Mouse (Mus musculus) bone marrow macrophage, adult 2 months (primary cell): ENCODE measurements around the gene Hivep2. TPM values are rescaled to one million over a fixed set of nuclear protein-coding genes. Genes with fewer than 3 reads are reported as not detected.

Experiments
- H3K27ac ChIP-seq: 2 replicates; pipeline ENCODE4 v1.5.1; 2012; ENCODE audit warnings: low read depth, low read length; ENCODE audit not compliant: insufficient read depth
- H3K4me1 ChIP-seq: 2 replicates; pipeline ENCODE4 v1.6.1; 2012; ENCODE audit warnings: low read length; ENCODE audit not compliant: control insufficient read depth, insufficient read depth
- H3K4me3 ChIP-seq: 2 replicates; pipeline ENCODE4 v1.5.1; 2012; ENCODE audit warnings: mild to moderate bottlenecking, low read length, moderate library complexity; ENCODE audit not compliant: insufficient read depth
- CTCF ChIP-seq: IDR thresholded peaks from 2 replicates; pipeline ENCODE4 v1.5.1; 2012; ENCODE audit warnings: low read depth, mild to moderate bottlenecking, low read length, moderate library complexity
- POLR2A ChIP-seq: IDR thresholded peaks from 2 replicates; pipeline ENCODE4 v1.6.1; 2012; ENCODE audit warnings: mild to moderate bottlenecking, low read depth, low read length, borderline replicate concordance
- polyA plus RNA-seq: library from polyadenylated mRNA; stranded (reverse); fragments of >200 nt; gene quantifications from 2 replicates; pipeline ENCODE4 v1.2.4, GENCODE M21; 2012; ENCODE audit not compliant: missing spikeins, insufficient read depth, insufficient read length

Gene Hivep2
- polyA plus RNA-seq, 1 experiment, result 1.6 TPM

DNA sequence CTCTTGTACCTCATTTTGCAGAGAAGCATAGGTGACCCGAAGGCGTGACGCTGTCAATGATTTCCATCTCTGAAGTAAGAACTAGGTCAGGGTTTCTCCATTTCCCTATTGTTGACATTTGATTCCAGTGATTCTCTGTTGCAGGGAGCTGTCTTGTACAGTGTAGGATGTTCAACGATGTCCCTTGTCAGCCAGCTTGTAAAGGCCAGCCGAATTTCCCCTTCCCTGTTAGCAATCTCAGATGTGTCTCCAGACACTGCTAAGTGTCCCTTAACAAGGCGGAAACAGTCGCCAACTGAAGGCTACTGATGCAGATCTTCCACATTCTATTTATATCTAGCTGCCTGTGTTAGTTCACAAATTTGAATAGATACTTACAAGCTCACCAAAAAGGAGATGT, 68.9 kb downstream of the Hivep2 start:
- Histone ChIP-seq H3K4me1 (peaks cover 8% of the 10 kb centered on the region), H3K4me3 (no peak overlapping the region), H3K27ac (no peak overlapping the region)
- TF ChIP-seq POLR2A (no peak), CTCF (no peak)

DNA sequence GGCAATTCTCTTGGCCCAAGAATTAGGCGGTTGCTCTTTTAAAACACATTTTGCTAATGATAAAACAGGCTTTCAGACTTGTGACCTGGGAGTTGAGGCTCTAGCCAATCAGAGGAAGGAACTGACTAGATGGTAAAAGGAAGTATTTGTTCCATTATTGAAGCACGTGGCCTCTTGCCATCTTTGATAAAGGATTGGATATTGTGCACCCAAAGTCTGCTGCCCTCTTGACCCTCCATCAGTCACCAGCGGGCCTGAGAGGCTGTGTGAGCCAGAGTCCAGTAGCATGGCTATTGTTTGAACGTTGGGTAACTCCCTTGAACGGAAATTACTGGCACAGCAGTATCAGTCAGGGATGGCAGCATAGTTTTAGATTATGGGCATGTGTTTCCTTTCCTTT, 69.7 kb downstream of the Hivep2 start:
- TF ChIP-seq CTCF, result no peak
- TF ChIP-seq POLR2A, result no peak
- Histone ChIP-seq H3K27ac (no peak overlapping the region), H3K4me1 (peaks cover 8% of the 10 kb centered on the region), H3K4me3 (no peak overlapping the region)

DNA sequence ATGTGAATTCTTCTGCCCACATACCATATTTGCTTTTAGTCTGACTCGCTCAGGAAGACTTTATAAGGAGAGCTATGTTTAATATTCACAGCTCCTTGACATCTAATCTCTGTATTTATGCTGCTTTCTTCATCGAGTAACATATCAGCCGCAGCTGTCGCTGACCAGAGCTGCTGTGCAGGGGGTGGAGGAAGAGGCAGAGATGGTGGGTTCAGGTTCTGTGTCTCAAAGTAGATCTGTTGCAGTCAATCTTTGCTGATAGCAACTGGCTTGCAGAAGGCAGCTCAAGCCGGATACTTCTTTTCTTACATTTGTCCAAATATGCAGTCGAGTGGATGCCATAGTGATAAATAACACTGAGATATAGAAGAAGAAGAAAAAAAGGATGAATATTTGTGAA, 70.6 kb downstream of the Hivep2 start:
- TF ChIP-seq CTCF, result no peak
- TF ChIP-seq POLR2A, result no peak
- Histone ChIP-seq H3K27ac (no peak overlapping the region), H3K4me3 (no peak overlapping the region), H3K4me1 (peaks cover 8% of the 10 kb centered on the region)

DNA sequence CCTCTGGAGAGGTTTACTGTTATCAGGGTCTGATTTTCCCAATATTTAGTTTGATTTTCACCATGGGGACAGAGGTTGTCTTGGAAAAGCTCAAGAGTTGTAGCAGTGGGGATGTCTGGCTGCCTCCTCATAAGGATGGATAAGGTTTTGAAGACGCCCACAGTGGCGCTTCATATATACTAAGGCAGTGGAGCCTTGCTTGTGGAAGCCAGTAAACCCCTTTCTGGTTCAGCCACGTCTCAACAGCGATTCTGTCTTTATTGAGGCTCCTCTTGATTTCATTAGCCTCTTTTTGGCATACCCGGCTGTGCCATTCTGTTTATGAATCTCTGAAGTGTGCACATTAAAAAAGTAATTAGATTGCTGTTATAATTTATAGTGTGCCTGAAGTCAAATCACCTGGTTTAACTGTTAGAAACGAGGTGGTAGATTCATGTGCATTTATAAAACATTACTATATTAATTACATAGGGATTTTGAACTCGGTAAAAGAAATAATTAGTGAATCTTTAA, 72.2 kb downstream of the Hivep2 start:
- no peak overlapping the region for H3K4me3 ChIP-seq
- TF ChIP-seq POLR2A, result no peak
- H3K4me1 ChIP-seq, result peaks cover 10% of the 10 kb centered on the region
- H3K27ac ChIP-seq, result no peak overlapping the region

DNA sequence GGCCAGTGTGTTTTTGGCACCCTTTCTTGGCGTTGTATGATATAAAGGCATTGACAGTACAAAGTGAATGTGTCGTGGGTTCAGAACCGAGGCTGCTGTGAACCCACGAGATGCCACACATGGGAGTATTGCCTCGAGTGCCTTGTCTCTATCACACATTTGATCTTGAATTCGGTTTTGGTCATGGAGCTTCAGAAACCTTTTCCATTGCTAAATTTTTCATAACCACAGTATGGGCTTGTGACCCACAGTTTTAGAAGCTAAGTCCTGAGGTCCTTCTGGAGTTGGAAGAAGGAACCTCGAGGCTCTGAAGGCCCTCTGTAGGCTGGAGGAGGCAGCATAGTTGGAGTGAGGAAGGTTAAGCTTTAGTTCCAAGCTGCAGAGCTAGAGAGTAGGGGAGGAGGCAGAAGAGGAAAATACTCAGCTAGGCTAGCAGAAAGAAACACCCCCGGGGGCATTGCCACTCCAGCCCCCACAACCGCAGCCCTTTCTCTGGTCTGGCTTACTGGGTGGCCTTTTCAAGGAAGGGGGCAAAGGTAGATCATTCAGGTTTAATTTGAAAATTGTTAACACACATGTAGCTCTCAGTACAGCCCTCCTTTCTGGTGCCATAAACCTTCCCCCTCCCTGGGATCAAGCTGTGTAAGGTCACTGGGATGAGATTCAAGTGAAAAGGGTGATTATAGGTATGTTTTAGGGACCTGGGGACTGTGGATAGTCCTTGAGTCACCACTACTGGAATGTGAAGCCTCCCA, 75.0 kb downstream of the Hivep2 start:
- no peak overlapping the region for H3K4me3 ChIP-seq
- peaks cover 12% of the 10 kb centered on the region for H3K4me1 ChIP-seq
- TF ChIP-seq POLR2A (no peak), CTCF (no peak)
- H3K27ac ChIP-seq, result no peak overlapping the region

DNA sequence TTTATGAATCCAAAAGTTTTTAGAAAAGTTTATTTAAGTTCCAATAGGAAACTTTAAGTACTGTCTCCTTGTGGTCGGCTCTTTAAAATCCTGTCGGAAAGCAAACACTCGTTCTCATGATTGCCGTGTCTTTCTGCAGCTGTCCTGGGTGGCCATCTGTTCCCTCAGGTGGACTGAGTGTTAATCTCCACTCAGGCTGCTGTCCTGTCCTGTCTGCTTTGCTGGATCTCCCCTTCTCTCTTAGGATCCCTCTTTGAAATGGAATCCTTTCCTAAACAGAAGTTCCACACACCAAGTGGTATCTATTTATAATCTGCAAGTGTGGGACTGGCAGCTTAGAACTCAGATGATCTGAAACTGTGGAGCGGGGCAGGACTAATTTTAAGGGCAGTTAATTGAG, 75.7 kb downstream of the Hivep2 start:
- H3K27ac ChIP-seq, result no peak overlapping the region

DNA sequence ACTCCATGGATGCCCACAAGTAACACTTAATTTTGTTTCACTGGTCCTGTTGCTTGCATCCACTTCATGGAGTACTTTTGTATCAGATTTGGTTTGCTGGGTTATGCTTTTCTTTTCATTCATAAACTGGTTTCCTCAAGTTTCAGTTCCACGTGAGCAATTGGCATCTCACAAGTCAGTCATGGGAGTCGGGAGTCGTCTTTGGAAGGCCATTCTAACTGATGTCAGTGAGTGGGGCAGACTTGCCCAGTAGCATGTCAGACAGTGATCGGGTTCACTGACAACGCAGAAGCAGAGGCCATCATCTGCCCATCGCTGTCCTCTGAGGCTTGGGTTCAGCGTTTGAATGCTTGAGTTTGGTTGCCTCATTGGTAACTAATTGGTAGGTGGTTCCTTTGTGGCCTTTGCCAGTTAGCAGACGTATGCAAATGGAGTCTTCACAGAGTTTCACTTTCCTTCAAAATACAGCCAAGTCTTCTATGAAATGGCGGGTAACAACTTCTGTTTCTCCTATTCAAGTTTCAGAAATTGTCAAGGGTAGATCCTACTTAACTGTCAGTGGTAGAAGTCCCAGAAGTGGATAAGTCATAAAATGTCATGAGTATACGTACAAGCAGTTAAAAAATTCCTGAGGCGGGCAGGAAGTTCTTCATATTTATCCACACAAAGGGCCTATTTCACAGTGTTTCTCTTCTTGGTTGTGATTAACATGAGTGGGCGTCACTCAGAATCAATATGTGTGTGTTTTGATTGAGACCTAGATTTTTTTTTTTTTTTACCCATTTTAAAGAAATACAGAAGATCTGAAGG, 76.9 kb downstream of the Hivep2 start:
- Histone ChIP-seq H3K27ac (no peak overlapping the region), H3K4me3 (no peak overlapping the region), H3K4me1 (peaks cover 15% of the 10 kb centered on the region)
- TF ChIP-seq CTCF, result no peak
- TF ChIP-seq POLR2A, result no peak

More for the DNA sequence above, 75.7 kb downstream of the Hivep2 start:
- Histone ChIP-seq H3K4me3 (no peak overlapping the region), H3K4me1 (peaks cover 14% of the 10 kb centered on the region)
- TF ChIP-seq CTCF (no peak), POLR2A (no peak)

DNA sequence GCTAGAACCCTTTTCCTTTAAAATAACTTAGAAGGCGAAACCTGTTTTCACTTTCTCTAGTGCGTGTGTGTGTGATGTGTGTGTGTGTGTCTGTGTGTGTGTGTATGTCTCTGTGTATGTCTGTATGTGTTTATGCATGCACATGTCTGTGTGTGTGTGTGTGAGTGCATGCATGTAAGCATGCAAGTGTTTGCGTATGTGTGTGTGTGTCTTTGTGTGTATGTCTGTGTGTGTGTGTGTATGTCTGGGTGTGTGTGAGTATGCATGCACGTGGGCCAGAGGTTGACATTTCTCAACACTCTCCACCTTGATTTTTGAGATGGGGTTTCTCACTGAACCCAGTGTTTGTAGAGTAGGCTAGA, 77.5 kb downstream of the Hivep2 start:
- Histone ChIP-seq H3K4me3 (no peak overlapping the region), H3K27ac (no peak overlapping the region), H3K4me1 (peaks cover 21% of the 10 kb centered on the region)
- TF ChIP-seq CTCF, result no peak

DNA sequence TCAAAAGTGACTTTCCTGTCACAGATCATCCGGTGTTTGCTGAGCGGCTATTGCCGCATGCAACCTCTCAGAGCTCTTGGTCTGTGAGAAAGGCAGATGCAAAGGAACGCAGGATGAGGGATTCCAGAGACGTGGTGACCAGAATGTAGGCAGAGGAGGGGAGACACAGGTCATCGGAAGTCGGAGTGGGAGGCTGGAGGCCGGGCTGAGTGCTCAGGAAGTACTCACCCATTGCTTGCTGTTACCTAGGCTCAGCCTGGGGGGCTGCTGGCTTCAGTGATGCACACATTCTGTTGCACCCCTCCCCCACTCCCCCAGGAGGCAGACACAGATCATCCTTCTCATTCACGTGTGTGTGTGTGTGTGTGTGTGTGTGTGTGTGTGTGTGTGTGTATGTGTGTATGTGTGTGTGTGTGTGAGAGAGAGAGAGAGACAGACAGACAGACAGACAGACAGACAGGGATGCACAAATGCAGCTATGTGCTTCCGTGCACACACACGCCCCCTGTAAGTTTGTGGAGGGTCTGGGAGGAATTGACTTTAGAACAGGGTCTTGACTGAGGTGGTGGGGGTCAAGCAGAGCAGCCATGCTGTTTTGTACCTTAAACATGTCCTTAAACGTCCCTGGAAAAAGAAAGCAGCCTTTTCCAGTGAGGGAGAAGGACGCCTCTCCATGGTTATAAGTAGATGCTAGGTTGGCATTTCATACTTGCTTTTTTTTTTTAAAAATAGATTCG, 78.3 kb downstream of the Hivep2 start:
- peaks cover 30% of the 10 kb centered on the region for H3K4me1 ChIP-seq
- H3K4me3 ChIP-seq, result no peak overlapping the region
- no peak for TF ChIP-seq POLR2A
- no peak for TF ChIP-seq CTCF
- H3K27ac ChIP-seq, result no peak overlapping the region

DNA sequence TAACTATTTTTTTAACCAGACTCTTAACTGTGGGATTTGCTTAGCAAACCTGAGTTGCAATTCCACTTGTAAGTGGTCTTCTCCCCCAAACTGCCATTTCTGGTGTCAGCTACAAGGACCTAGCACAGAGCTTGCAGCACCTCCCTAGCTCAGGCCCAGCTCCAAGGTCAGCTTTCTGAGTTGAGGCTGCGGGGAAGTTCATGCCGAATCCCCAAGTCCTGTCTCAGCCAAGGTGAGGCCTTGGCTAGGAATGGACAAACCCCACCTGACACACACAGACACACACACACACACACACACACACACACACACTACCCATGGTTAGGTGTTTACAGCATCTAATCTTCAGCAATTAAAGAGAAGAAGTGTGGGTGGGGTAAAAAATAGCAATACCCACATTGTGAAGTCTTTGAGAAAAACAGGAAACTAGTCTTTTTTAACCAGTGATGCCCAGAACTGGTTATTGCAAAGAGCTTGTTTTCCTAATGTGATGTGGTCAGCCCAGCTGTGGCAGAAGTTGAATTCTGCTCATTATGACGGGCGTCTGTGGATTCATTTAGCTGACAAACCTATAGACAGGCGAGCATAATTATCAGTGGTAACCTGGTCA, 79.0 kb downstream of the Hivep2 start:
- Histone ChIP-seq H3K27ac (no peak overlapping the region), H3K4me3 (no peak overlapping the region), H3K4me1 (peaks cover 30% of the 10 kb centered on the region)
- TF ChIP-seq POLR2A, result no peak
- no peak for TF ChIP-seq CTCF
